Mouse (Mus musculus) liver, adult 2 months (tissue): ENCODE measurements around the gene Rack1.

ENCODE experiments used
- CTCF ChIP-seq: fragments of 200-500 bp; IDR thresholded peaks from 2 replicates; pipeline ENCODE4 v1.5.1; 2011; ENCODE audit warnings: low read depth, low read length, control low read depth
- POLR2A ChIP-seq: fragments of 200-500 bp; IDR thresholded peaks from 2 replicates; pipeline ENCODE4 v1.6.1; 2011; ENCODE audit warnings: low read length, control low read depth; ENCODE audit not compliant: insufficient read depth; ENCODE audit errors: extremely low read depth

DNA sequence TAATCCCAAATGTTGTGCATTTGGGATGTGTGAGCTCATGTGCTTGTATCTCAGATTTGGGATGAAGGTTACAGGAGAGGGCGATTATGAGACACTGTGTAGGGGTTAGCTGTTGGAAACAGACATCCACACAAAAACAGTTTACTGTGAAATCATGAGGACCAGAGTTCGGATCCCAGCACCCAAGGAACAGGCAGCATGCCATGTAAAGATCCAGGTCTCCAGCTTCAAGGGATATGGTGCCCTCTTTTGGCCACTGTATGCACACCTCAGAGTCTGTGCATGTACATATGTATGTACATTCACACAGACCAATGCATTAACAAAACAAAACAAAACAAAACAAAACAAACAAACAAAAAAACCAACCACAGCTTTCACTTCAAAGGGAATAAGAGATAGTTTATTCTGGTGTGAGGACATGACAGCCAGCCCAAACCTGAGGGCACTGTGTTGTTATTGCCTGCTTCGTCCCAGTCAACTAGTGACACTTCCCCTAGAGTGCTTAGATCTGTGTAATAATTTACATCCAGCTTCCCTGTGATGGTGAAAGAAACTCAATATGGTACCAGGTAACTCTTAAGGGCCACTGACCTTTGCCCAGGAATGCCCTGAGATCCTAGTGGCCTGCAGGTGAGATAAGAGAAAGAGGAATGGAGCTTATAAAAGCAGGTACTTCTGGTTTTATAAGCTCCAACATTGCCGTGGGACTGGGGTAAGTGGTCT, 51.3 kb downstream of the Rack1 start:
- no peak for TF ChIP-seq CTCF
- no peak for TF ChIP-seq POLR2A
